Mouse (Mus musculus): ENCODE measurements around the gene Map4k4. TPM values are rescaled to one million over a fixed set of nuclear protein-coding genes. Genes with fewer than 3 reads are reported as not detected.

Gene Map4k4
- polyA plus RNA-seq, 1 experiment from 2014 or later: 14.4 TPM

DNA sequence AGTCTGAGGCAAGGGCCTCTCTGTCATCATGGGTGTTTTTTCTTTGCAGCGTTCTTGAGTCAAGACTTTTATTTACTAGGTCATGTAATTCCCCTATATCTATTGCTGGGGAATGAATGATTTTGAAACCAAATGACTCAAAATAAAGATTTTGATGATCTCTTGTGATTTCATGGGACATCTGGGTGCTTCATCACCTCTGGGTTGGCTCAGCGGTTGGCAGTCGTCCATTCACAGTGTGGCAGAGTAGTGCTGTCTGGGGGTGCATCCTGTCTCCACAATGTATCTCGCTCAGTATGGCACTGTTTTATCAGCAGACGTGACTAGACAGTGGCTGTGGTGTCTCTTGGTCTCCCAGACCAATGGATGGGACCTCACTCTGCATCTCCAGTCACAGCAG, 155.2 kb downstream of the Map4k4 start:
- ATAC-seq (replicated peaks; ENCODE audit: low FRiP score, low read depth) (no peak), DNase-seq (ENCODE audit: low spot score) (no peak)
- H3K4me1 ChIP-seq (replicated peaks; ENCODE audit: insufficient read depth, low read length): no peaks in the 10 kb centered on the region
- WGBS: 85% methylated on average over 5 of the region's 5 CpGs
- no peak overlapping the region for H3K9ac ChIP-seq (ENCODE audit: low read depth, low read length)
- no peaks in the 10 kb centered on the region for H3K27me3 ChIP-seq (ENCODE audit: insufficient read depth, low read length)
- no peaks in the 10 kb centered on the region for H3K36me3 ChIP-seq (ENCODE audit: insufficient read depth, low read length)
- no peak overlapping the region for H3K4me3 ChIP-seq (replicated peaks; ENCODE audit: low read depth, low read length)
- no peak overlapping the region for H3K4me2 ChIP-seq (ENCODE audit: low read length)
- no peak overlapping the region for H3K27ac ChIP-seq
- TF ChIP-seq CTCF (IDR thresholded peaks at IDR 0.05; ENCODE audit: low read depth): no peak
- no peaks in the 10 kb centered on the region for H3K9me3 ChIP-seq (replicated peaks; ENCODE audit: low read length)

DNA sequence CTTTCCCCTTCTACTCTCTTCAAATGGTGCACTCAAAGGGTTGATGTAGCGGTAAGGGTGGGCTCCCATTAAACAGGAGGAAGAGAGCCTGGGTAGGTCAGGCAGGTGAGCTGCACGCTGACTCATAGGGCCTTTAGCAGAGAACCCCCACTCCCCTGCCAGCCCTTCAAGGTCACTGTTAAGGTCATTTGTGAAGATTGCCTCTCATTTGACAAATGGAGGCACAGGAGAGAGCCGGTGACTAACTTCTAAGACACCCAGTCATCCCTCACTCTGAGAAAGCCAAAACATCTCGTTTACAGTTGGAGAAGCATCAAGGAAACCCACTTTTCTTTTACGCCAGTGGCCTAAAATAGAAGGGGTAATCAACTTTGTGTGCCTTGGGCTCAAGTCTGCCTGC, 156.6 kb downstream of the Map4k4 start:
- H3K4me3 ChIP-seq (replicated peaks; ENCODE audit: low read depth, low read length): no peak overlapping the region
- H3K36me3 ChIP-seq (ENCODE audit: insufficient read depth, low read length): no peaks in the 10 kb centered on the region
- H3K4me1 ChIP-seq (replicated peaks; ENCODE audit: insufficient read depth, low read length): no peaks in the 10 kb centered on the region
- no peak for TF ChIP-seq CTCF (IDR thresholded peaks at IDR 0.05; ENCODE audit: low read depth)
- no peaks in the 10 kb centered on the region for H3K9me3 ChIP-seq (replicated peaks; ENCODE audit: low read length)
- ATAC-seq (replicated peaks; ENCODE audit: low FRiP score, low read depth) (no peak), DNase-seq (ENCODE audit: low spot score) (no peak)
- H3K4me2 ChIP-seq (ENCODE audit: low read length): no peak overlapping the region
- no peak overlapping the region for H3K9ac ChIP-seq (ENCODE audit: low read depth, low read length)
- no peak overlapping the region for H3K27ac ChIP-seq
- WGBS: 75% methylated on average over 5 of the region's 5 CpGs
- no peaks in the 10 kb centered on the region for H3K27me3 ChIP-seq (ENCODE audit: insufficient read depth, low read length)

DNA sequence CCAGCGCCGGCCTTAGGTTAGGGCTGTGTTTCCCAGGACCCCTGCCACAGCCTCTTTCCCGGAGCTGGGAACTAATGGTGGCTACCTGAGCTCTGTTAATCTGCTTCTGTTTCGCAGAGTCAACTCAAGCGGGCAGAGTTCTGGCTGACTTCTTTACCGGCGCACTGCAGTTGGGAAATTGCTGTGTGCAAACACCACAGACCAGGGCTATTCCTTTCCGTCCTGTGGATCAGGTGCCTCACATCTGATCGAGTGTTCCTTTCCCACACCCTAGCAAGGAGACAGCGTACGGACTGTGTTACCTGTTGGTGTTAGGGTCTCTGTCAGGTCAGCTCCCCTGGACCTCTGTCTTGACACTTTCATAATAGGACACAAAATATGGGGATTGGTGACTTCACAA, 157.3 kb downstream of the Map4k4 start:
- 65% methylated on average over 11 of the region's 11 CpGs for WGBS
- H3K9me3 ChIP-seq (replicated peaks; ENCODE audit: low read length): no peaks in the 10 kb centered on the region
- H3K27me3 ChIP-seq (ENCODE audit: insufficient read depth, low read length): no peaks in the 10 kb centered on the region
- no peak for ATAC-seq (replicated peaks; ENCODE audit: low FRiP score, low read depth)
- no peak overlapping the region for H3K4me2 ChIP-seq (ENCODE audit: low read length)
- no peak for DNase-seq (ENCODE audit: low spot score)
- TF ChIP-seq CTCF (IDR thresholded peaks at IDR 0.05; ENCODE audit: low read depth): no peak
- H3K36me3 ChIP-seq (ENCODE audit: insufficient read depth, low read length): no peaks in the 10 kb centered on the region
- H3K27ac ChIP-seq: no peak overlapping the region
- no peaks in the 10 kb centered on the region for H3K4me1 ChIP-seq (replicated peaks; ENCODE audit: insufficient read depth, low read length)
- no peak overlapping the region for H3K4me3 ChIP-seq (replicated peaks; ENCODE audit: low read depth, low read length)
- H3K9ac ChIP-seq (ENCODE audit: low read depth, low read length): no peak overlapping the region

DNA sequence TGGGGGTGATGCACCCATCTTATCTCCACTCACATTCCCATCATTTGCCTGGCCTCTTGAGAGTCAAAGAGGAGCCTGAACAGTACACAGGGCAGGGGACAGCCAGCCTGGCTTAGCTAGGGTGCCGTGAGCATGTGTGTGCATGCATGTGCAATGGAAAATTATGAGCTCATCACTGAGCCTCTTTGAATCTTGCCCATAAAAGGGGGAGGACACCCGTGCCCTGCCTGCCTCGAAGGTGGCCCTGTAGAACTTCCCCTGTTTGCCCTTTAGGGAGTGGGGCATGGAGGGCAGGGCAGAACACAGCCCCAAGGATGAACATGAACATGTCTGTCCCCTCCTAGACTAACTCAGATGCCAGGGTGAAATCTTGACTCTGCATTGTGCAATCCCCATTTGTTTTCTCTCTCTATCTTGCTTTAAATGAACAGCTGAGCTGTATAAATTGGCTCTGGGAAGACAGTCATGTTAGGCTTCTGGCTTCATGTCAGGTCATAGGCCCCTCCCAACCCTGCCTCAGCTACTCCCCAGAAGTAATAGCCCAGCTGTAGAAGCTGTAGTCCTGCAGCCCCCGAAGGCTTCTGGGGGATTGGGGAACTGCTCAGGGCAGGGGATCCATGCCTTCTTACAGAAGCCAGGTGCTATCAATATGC, 158.5 kb downstream of the Map4k4 start:
- no peak for DNase-seq (ENCODE audit: low spot score)
- Histone ChIP-seq H3K9ac (ENCODE audit: low read depth, low read length) (no peak overlapping the region), H3K4me3 (replicated peaks; ENCODE audit: low read depth, low read length) (no peak overlapping the region), H3K36me3 (ENCODE audit: insufficient read depth, low read length) (no peaks in the 10 kb centered on the region), H3K27me3 (ENCODE audit: insufficient read depth, low read length) (no peaks in the 10 kb centered on the region), H3K4me2 (ENCODE audit: low read length) (no peak overlapping the region), H3K4me1 (replicated peaks; ENCODE audit: insufficient read depth, low read length) (no peaks in the 10 kb centered on the region), H3K9me3 (replicated peaks; ENCODE audit: low read length) (no peaks in the 10 kb centered on the region), H3K27ac (no peak overlapping the region)
- no peak for ATAC-seq (replicated peaks; ENCODE audit: low FRiP score, low read depth)
- whole genome bisulfite sequencing: 70% methylated on average over 4 of the region's 4 CpGs
- TF ChIP-seq CTCF (IDR thresholded peaks at IDR 0.05; ENCODE audit: low read depth): no peak

DNA sequence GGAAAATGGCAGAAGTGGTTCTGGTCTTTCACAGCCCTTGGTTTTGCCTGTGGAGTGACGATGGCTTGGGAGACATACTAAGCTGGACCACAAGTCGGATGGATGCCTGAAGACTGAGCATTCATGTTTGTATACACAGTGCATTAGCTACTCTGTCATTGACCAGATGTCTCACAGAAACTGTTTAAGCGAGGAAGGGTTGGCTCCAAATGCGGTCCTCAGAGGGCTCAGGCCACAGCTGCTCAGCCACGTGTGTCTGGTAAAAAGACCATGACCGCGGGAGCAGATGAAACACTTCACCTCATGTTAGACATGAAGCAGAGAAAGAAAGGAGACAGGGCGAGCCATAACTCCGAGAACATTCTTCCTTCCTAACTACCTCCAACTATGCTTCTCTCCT, 160.6 kb downstream of the Map4k4 start:
- Histone ChIP-seq H3K9me3 (replicated peaks; ENCODE audit: low read length) (no peaks in the 10 kb centered on the region), H3K36me3 (ENCODE audit: insufficient read depth, low read length) (no peaks in the 10 kb centered on the region), H3K4me1 (replicated peaks; ENCODE audit: insufficient read depth, low read length) (no peaks in the 10 kb centered on the region), H3K27ac (no peak overlapping the region), H3K4me3 (replicated peaks; ENCODE audit: low read depth, low read length) (no peak overlapping the region), H3K27me3 (ENCODE audit: insufficient read depth, low read length) (no peaks in the 10 kb centered on the region), H3K4me2 (ENCODE audit: low read length) (no peak overlapping the region), H3K9ac (ENCODE audit: low read depth, low read length) (no peak overlapping the region)
- WGBS: 58% methylated on average over 9 of the region's 9 CpGs
- ATAC-seq (replicated peaks; ENCODE audit: low FRiP score, low read depth) (no peak), DNase-seq (ENCODE audit: low spot score) (no peak)
- TF ChIP-seq CTCF (IDR thresholded peaks at IDR 0.05; ENCODE audit: low read depth): no peak

DNA sequence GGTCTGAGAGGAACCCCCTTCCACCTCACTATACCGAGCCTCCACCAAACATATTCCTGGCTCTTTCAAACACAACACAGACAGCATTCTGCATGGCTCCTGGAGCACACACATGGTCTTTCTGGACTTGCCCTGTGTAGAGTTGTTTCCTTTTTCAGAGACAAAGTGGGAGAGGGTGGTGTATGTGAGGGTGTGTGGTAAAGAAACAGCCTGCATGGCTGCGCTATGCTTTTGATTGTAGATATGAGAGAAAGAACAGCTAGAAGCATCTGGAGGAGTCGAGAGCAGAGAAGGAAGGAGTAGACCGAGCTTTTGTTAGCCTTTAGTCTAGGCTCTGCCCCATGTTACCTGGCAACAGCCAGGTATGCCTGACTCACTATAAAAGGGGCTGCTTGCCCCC, 162.7 kb downstream of the Map4k4 start:
- Histone ChIP-seq H3K27me3 (ENCODE audit: insufficient read depth, low read length) (no peaks in the 10 kb centered on the region), H3K4me2 (ENCODE audit: low read length) (no peak overlapping the region), H3K4me3 (replicated peaks; ENCODE audit: low read depth, low read length) (no peak overlapping the region), H3K27ac (no peak overlapping the region), H3K36me3 (ENCODE audit: insufficient read depth, low read length) (no peaks in the 10 kb centered on the region), H3K9ac (ENCODE audit: low read depth, low read length) (no peak overlapping the region), H3K4me1 (replicated peaks; ENCODE audit: insufficient read depth, low read length) (no peaks in the 10 kb centered on the region), H3K9me3 (replicated peaks; ENCODE audit: low read length) (no peaks in the 10 kb centered on the region)
- TF ChIP-seq CTCF (IDR thresholded peaks at IDR 0.05; ENCODE audit: low read depth): no peak
- no peak for DNase-seq (ENCODE audit: low spot score)
- no peak for ATAC-seq (replicated peaks; ENCODE audit: low FRiP score, low read depth)
- 84% methylated on average over 4 of the region's 4 CpGs for WGBS

DNA sequence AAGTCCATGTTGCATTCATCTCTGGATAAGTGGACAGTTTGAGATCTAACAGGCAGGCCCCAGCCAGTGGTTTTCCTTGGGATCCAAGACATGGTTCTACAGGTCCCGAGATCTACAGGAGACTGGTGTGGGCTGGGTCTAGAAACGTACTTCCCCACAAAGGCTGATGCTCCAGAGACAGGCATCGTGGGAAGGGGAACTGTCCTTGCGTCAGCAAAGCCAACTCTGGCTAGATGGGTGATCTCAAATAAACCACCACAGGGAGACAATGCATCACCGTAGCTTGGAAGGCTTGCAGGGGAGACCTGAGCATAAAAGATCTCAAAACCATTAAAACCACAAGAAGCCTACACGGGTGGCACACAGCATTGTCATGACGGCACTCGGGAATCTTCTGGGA, 163.8 kb downstream of the Map4k4 start:
- no peaks in the 10 kb centered on the region for H3K36me3 ChIP-seq (ENCODE audit: insufficient read depth, low read length)
- H3K4me2 ChIP-seq (ENCODE audit: low read length): no peak overlapping the region
- ATAC-seq (replicated peaks; ENCODE audit: low FRiP score, low read depth) (no peak), DNase-seq (ENCODE audit: low spot score) (no peak)
- H3K4me3 ChIP-seq (replicated peaks; ENCODE audit: low read depth, low read length): no peak overlapping the region
- H3K27me3 ChIP-seq (ENCODE audit: insufficient read depth, low read length): no peaks in the 10 kb centered on the region
- no peak for TF ChIP-seq CTCF (IDR thresholded peaks at IDR 0.05; ENCODE audit: low read depth)
- H3K27ac ChIP-seq: no peak overlapping the region
- WGBS: 92% methylated on average over 8 of the region's 8 CpGs
- H3K4me1 ChIP-seq (replicated peaks; ENCODE audit: insufficient read depth, low read length): no peaks in the 10 kb centered on the region
- H3K9ac ChIP-seq (ENCODE audit: low read depth, low read length): no peak overlapping the region
- no peaks in the 10 kb centered on the region for H3K9me3 ChIP-seq (replicated peaks; ENCODE audit: low read length)
